Mouse (Mus musculus) kidney, adult 2 months (tissue): ENCODE measurements at regions not wholly inside any gene's neighbourhood (a gene's known extent, or its start where the extent isn't known, plus 50 kb on each side); places are given as distances from the start of the nearest gene placed in this dataset.

ENCODE experiments used
- CTCF ChIP-seq: fragments of 200-500 bp; conservative IDR thresholded peaks from 2 replicates; pipeline ENCODE4 v1.5.1; 2011; ENCODE audit warnings: low read depth, mild to moderate bottlenecking, control low read depth, low read length, moderate library complexity, mixed read lengths; ENCODE audit not compliant: insufficient read depth, insufficient read length
- POLR2A ChIP-seq: fragments of 200-500 bp; IDR thresholded peaks from one replicate; pipeline ENCODE4 v1.6.1; 2011; ENCODE audit warnings: low read depth, low read length, control low read depth

- TF ChIP-seq CTCF = no peak; the same call in 1 of the 2 replicates
- no peak for TF ChIP-seq POLR2A
These were observed 120.8 kb upstream of the Tmem164 start for GRCm38 (mm10) chrX:142560209-142560912.
